Mouse (Mus musculus) spleen, adult 2 months (tissue): ENCODE results near the gene Megf6.

ENCODE experiments used
- CTCF ChIP-seq: fragments of 200-500 bp; IDR thresholded peaks from 2 replicates; pipeline ENCODE4 v1.5.1; 2011; ENCODE audit warnings: mild to moderate bottlenecking, inconsistent platforms; ENCODE audit not compliant: insufficient read depth, insufficient read length, insufficient replicate concordance; ENCODE audit errors: extremely low read depth
- POLR2A ChIP-seq: fragments of 200-500 bp; IDR thresholded peaks from 2 replicates; pipeline ENCODE4 v1.6.1; 2011; ENCODE audit warnings: low read depth, low read length, inconsistent platforms

DNA sequence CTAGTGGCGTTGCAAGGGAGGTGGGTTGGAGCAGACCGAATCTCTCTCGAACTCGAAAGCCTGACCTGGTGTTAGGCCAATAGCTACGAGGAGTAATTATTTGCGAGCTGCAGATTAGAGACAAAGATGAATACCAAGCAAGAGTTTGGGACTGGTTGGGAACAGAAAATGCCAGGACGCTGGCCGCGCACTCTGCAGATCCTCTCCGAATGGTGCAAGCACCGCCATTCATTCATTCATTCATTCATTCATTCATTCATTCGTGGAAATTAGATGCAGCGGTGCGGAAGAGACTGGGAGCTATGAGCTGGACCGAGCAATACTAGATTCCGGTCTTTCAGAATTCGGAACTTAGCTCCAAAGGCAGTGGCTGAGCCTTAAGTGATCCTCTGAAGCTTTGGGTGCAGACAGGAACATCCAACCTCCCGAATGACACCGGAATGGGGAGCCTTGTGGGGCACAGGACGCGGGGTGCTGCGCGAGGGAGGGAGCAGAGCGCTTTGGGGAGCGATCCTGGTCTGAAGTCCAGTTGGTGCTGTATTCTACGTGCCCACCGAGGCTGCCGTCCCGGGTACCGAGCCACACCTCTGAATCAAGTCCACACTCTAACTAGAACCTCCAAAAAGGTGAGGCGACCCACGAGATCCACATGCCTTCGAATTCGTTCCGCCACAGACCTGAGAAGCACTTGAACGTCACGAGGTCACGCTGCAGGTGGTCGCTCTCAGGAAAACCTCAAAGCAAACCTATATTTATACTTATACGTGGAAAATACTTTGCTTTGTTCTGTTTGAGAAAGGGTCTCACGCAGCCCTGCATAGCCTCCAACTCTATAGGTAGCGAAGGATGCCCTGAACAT, 29.3 kb upstream of the Megf6 start:
- TF ChIP-seq CTCF (no peak), POLR2A (no peak)
